Mouse (Mus musculus): ENCODE data around the gene Acadvl.

- TF ChIP-seq POLR2A (IDR thresholded peaks at IDR 0.05; ENCODE audit: borderline replicate concordance, insufficient read depth, low read length) (no peak), CTCF (IDR thresholded peaks at IDR 0.05; ENCODE audit: borderline replicate concordance, insufficient read depth, low read depth, low read length) (no peak)
Measured at GRCm38 (mm10) chr11:69961841-69962240, 53.4 kb downstream of the Acadvl start.
